Mouse (Mus musculus) CD8-positive naive resting alpha-beta T cell, adult 2 months (primary cell): ENCODE measurements around the gene Srgap3.
"Not testable (repeated sequence)": the region's sequence is repeated elsewhere in the genome, so short reads cannot be mapped to it uniquely, and the experiment has no call there.

Source experiments
- DNase-seq, 2 experiments: peaks; one replicate each; pipeline ENCODE4 v3.0.0; 2022; ENCODE audit warnings: low read depth in 2 of 2, low spot score in 2 of 2

The Srgap3 gene

GRCm38 (mm10) chr6:112861351-112862297 lies 85.4 kb downstream of the Srgap3 start:
- DNase-seq, result no peak

GRCm38 (mm10) chr6:112860290-112860689 lies 86.8 kb downstream of the Srgap3 start:
- DNase-seq, result not testable (repeated sequence)

- DNase-seq, result no peak
Observed at GRCm38 (mm10) chr6:112857057-112857456, 90.0 kb downstream of the Srgap3 start.

GRCm38 (mm10) chr6:112855183-112855582 lies 91.9 kb downstream of the Srgap3 start:
- no peak for DNase-seq

- DNase-seq, result peak; percentile 53 to 63
Observed at GRCm38 (mm10) chr6:112852261-112853235, 94.5 kb downstream of the Srgap3 start.

GRCm38 (mm10) chr6:112850745-112851144 lies 96.3 kb downstream of the Srgap3 start:
- DNase-seq, result no peak

GRCm38 (mm10) chr6:112848629-112849180 lies 98.4 kb downstream of the Srgap3 start:
- DNase-seq, result no peak

- no peak for DNase-seq
Observed at GRCm38 (mm10) chr6:112846863-112847262, 100.2 kb downstream of the Srgap3 start.

- DNase-seq, result no peak
Observed at GRCm38 (mm10) chr6:112842426-112842825, 104.6 kb downstream of the Srgap3 start.

GRCm38 (mm10) chr6:112840400-112840799 lies 106.7 kb downstream of the Srgap3 start:
- DNase-seq, result no peak

GRCm38 (mm10) chr6:112839391-112839790 lies 107.7 kb downstream of the Srgap3 start:
- DNase-seq, result no peak

- DNase-seq, result no peak
Observed at GRCm38 (mm10) chr6:112838879-112839278, 108.2 kb downstream of the Srgap3 start.

- no peak for DNase-seq
Observed at GRCm38 (mm10) chr6:112836712-112837111, 110.4 kb downstream of the Srgap3 start.

GRCm38 (mm10) chr6:112835413-112835812 lies 111.7 kb downstream of the Srgap3 start:
- no peak for DNase-seq

GRCm38 (mm10) chr6:112834430-112834829 lies 112.6 kb downstream of the Srgap3 start:
- no peak for DNase-seq

- DNase-seq, result no peak
Observed at GRCm38 (mm10) chr6:112833763-112834162, 113.3 kb downstream of the Srgap3 start.

GRCm38 (mm10) chr6:112829196-112829595 lies 117.9 kb downstream of the Srgap3 start:
- DNase-seq, result no peak

GRCm38 (mm10) chr6:112828420-112828819 lies 118.6 kb downstream of the Srgap3 start:
- no peak for DNase-seq

GRCm38 (mm10) chr6:112825657-112826056 lies 121.4 kb downstream of the Srgap3 start:
- no peak for DNase-seq

GRCm38 (mm10) chr6:112823096-112823495 lies 124.0 kb downstream of the Srgap3 start:
- no peak for DNase-seq

- DNase-seq, result no peak
Observed at GRCm38 (mm10) chr6:112820298-112820992, 126.6 kb downstream of the Srgap3 start.
